Mouse (Mus musculus): ENCODE results near the gene Ankrd26. TPM values are rescaled to one million over a fixed set of nuclear protein-coding genes. Genes with fewer than 3 reads are reported as not detected.

Gene Ankrd26
- 0.29 and 0.65 TPM in 2 replicates for polyA plus RNA-seq (2012; rRNA removed; ENCODE audit: low replicate concordance)

GRCm38 (mm10) chr6:118561745-118562609 lies at the start of gene Ankrd26:
Gene Ankrd26 (minus strand): TSS chr6:118562226.

GRCm38 (mm10) chr6:118478957-118479708 lies 82.9 kb downstream of the Ankrd26 start, which contains the start of gene Zfp9:
Gene Zfp9 (minus strand): TSS chr6:118479320.

GRCm38 (mm10) chr6:118455042-118455631 lies 106.9 kb downstream of the Ankrd26 start, which contains the start of gene Zfp248:
Gene Zfp248 (minus strand): TSS chr6:118455528.

Other genes with a start within 250 kb of the Ankrd26 start
- gene Bms1, start 142.8 kb downstream of the Ankrd26 start, polyA plus RNA-seq (2012; rRNA removed; ENCODE audit: low replicate concordance) = 2.6 and 3.2 TPM in 2 replicates
- gene Zfp248, start 106.7 kb downstream of the Ankrd26 start, polyA plus RNA-seq (2012; rRNA removed; ENCODE audit: low replicate concordance) = 0.48 and 1.3 TPM in 2 replicates
- 0.66 and 2.9 TPM in 2 replicates for gene Zfp9, start 82.9 kb downstream of the Ankrd26 start, polyA plus RNA-seq (2012; rRNA removed; ENCODE audit: low replicate concordance)